32 mouse cellular contexts compared by ENCODE assay signal in genomic region chr13:30403874-30404273, GRCm38 (mm10).
"Had no signal": no experiment of that assay in that cellular context is flagged by ENCODE, and none has a peak within 500 bp of the region (broad histone marks: within the 10 kb centered on the region; RNA-seq: fewer than 3 reads in every experiment).

No protein-coding gene starts in this region.

- H3K27me3 ChIP-seq: heart, embryonic 12.5 days; heart, embryonic 13.5 days; heart, embryonic 15.5 days; hindbrain, embryonic 12.5 days; hindbrain, embryonic 13.5 days; hindbrain, embryonic 15.5 days; intestine, embryonic 15.5 days had no signal

- DNase-seq: heart, adult 18-20 months; heart, adult 2 months; heart, postnatal 10 days; heart, postnatal 14 days; heart, postnatal 36 days; heart, postnatal 4 days; kidney, adult 11 months; kidney, adult 18-20 months; kidney, adult 2 months; kidney, adult 8-10 months; kidney, postnatal 25 days; kidney, postnatal 4 days; layer of hippocampus, adult 9-11 months; layer of hippocampus, postnatal 36 days had no signal

- H3K36me3 ChIP-seq: heart, embryonic 10.5 days; heart, embryonic 12.5 days; heart, embryonic 13.5 days; heart, embryonic 15.5 days; hindbrain, embryonic 10.5 days; hindbrain, embryonic 12.5 days; hindbrain, embryonic 13.5 days; hindbrain, embryonic 15.5 days; intestine, embryonic 15.5 days had no signal

- H3K4me3 ChIP-seq: heart, adult 2 months; heart, embryonic 10.5 days; heart, embryonic 12.5 days; heart, embryonic 13.5 days; heart, embryonic 15.5 days; hindbrain, embryonic 10.5 days; hindbrain, embryonic 12.5 days; hindbrain, embryonic 13.5 days; hindbrain, embryonic 15.5 days; intestine, embryonic 15.5 days; layer of hippocampus, adult 2 months; left cerebral cortex, adult 2 months had no signal

- ATAC-seq: hindbrain, embryonic 16.5 days; hindbrain, postnatal 0 days; inflammation-experienced regulatory T-cells, adult 6 months; intestine, embryonic 15.5 days; intestine, embryonic 16.5 days; intestine, postnatal 0 days had no signal

- H3K4me1 ChIP-seq: heart, embryonic 10.5 days; heart, embryonic 12.5 days; heart, embryonic 13.5 days; heart, embryonic 15.5 days; hindbrain, embryonic 10.5 days; hindbrain, embryonic 12.5 days; hindbrain, embryonic 13.5 days; hindbrain, embryonic 15.5 days; intestine, embryonic 15.5 days had no signal

- H3K4me2 ChIP-seq: heart, embryonic 11.5 days; heart, embryonic 12.5 days; heart, embryonic 13.5 days; heart, embryonic 15.5 days; hindbrain, embryonic 12.5 days; hindbrain, embryonic 13.5 days; hindbrain, embryonic 14.5 days; hindbrain, embryonic 15.5 days; intestine, embryonic 15.5 days had no signal

- H3K9ac ChIP-seq: heart, embryonic 12.5 days; heart, embryonic 13.5 days; heart, embryonic 15.5 days; hindbrain, embryonic 12.5 days; hindbrain, embryonic 13.5 days; hindbrain, embryonic 14.5 days; hindbrain, embryonic 15.5 days; intestine, embryonic 15.5 days had no signal

- H3K27ac ChIP-seq: heart, adult 2 months; heart, embryonic 10.5 days; heart, embryonic 13.5 days; heart, embryonic 15.5 days; hindbrain, embryonic 10.5 days; hindbrain, embryonic 12.5 days; hindbrain, embryonic 13.5 days; hindbrain, embryonic 14.5 days; hindbrain, embryonic 15.5 days; hindbrain, postnatal 0 days; intestine, embryonic 15.5 days; layer of hippocampus, adult 2 months; left cerebral cortex, adult 2 months had no signal

- H3K9me3 ChIP-seq: heart, embryonic 10.5 days; heart, embryonic 15.5 days; hindbrain, embryonic 12.5 days; hindbrain, embryonic 13.5 days; intestine, embryonic 15.5 days had no signal
